Mouse (Mus musculus): ENCODE measurements around the gene Dennd2c.

DNA sequence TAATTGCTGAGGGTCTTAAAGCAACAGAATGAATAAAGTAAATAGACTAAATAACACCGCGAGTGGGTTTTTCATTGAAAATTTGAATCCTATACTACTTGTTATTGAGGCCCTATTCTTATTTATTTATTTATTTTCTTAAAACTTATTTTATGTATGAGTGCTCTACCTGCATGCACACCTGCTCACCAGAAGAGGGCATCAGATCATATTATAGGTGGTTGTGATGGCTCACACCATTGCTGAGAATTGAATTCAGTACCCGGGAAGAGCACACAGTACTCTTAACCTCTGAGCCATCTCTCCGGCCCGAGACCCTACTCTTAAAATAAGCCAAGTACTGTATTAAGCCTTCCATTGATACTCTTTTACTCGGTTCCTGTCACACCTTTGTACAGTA lies 2.7 kb upstream of the Dennd2c start:
- TF ChIP-seq CTCF (IDR thresholded peaks at IDR 0.05; ENCODE audit: borderline replicate concordance, insufficient read depth, low read depth, low read length) (no peak), POLR2A (IDR thresholded peaks at IDR 0.05; ENCODE audit: borderline replicate concordance, insufficient read depth, low read length) (no peak)

Data from cerebellum, adult 2 months (tissue).